Mouse (Mus musculus): Measurements from ENCODE around the gene Wnt9a.

- no peak for TF ChIP-seq CTCF (IDR thresholded peaks at IDR 0.05; ENCODE audit: borderline replicate concordance, insufficient read depth, low read length)
- no peak for TF ChIP-seq POLR2A (IDR thresholded peaks at IDR 0.05; ENCODE audit: low read depth, low read length)
These were observed 24.6 kb upstream of the Wnt9a start for GRCm38 (mm10) chr11:59282111-59282510.
